Mouse (Mus musculus) lung, postnatal 36 days (tissue): ENCODE measurements around the gene B4gat1.
"Not testable (repeated sequence)": the region's sequence is repeated elsewhere in the genome, so short reads cannot be mapped to it uniquely, and the experiment has no call there.

Source experiments
- DNase-seq: peaks from one replicate; pipeline ENCODE4 v3.0.0; 2022; ENCODE audit warnings: mixed read lengths

B4gat1 gene

GRCm38 (mm10) chr19:5038709-5039156 is at the start of gene B4gat1, which contains the start of gene AC124502.3:
TSS of gene B4gat1 (plus strand) at chr19:5038826.
TSS of gene AC124502.3 (plus strand) at chr19:5038891.
- DNase-seq, result peak; percentile 92

GRCm38 (mm10) chr19:4989013-4989412 is 49.6 kb upstream of the B4gat1 start:
- DNase-seq, result peak; percentile 91

DNA sequence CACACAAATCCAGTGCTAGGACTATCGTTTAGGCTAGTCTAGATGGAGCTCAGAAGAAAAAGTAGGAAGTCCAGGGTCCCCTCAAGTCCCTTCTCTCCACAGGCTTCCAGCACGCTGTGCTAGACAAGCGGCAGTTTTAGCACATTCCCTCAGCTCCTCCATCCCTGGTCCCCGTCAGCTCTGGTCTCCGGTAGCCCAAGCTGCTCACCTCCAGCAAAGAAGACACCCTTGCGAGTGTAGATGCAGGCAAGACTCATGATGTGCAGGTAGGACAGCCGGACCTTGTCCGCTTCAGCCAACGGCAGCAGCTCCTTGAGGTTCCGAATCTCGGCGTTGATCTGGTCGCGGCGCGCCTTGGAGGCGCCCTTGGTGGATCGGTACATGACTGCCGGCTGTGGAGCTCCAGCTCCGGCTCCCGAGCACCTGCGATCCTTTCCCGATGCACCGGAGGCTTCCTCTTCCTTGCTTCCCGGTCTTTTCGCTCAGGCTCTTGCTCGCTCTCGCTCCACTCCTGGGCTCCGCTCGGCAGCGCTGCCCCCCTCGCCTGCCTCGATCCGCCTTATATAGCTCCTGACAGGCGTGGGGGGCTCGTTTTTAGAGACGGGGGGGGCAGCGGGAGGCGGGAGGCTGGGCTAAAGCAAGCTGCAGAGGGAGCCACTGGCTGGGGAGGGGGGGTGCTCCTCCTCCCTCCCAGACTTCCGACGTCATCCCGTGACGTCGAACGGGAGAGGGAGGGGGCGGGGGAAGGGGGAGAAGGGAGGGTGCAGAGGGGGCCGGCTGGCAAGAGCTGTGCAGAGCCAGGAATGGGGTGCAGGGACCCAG is 49.0 kb upstream of the B4gat1 start:
- DNase-seq, result no peak

DNA sequence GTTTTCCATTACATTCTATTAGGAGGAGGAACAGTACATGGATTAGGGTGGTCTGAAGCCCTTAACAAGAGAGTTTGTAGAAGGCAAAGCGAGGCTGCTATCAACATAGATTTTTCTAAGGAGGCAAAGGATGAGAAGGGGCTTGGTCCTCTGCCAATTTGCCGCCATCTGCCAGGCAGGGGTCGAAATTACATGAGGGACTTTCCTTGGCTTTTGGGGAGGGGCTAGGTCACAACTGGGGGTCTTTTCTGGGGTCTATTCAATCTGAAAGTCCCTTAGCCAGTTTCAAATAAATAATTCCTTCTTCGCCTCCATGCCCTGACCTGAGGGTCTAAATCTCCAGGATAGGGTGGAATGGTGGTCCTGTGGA is 48.4 kb upstream of the B4gat1 start, which contains the start of gene Npas4:
Gene Npas4 (minus strand): TSS at position 61 of the 370 bp plus-strand sequence.
- DNase-seq, result no peak

GRCm38 (mm10) chr19:4990716-4991115 is 47.9 kb upstream of the B4gat1 start:
- no peak for DNase-seq

DNA sequence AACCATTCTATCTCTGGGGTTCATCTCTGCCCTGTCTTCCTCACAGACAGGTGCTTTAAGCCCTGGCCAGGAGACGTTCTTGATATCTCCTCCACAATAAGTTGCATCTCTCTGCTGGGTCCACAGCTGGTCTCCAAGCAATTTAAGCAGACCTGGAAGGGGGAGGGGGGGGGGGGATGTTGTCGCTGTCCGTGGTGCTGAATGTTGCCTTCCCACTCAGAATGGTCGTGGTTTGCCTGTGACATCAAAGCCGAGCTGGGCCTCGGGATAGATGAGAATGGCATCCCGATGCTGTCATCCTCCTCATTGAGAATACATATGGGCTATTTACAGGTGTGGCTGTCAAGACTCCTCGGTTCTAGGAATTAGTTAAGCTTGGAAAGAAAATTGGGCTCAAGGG is 46.3 kb upstream of the B4gat1 start:
- DNase-seq, result no peak

GRCm38 (mm10) chr19:4992904-4993303 is 45.7 kb upstream of the B4gat1 start:
- DNase-seq, result peak; percentile 42

DNA sequence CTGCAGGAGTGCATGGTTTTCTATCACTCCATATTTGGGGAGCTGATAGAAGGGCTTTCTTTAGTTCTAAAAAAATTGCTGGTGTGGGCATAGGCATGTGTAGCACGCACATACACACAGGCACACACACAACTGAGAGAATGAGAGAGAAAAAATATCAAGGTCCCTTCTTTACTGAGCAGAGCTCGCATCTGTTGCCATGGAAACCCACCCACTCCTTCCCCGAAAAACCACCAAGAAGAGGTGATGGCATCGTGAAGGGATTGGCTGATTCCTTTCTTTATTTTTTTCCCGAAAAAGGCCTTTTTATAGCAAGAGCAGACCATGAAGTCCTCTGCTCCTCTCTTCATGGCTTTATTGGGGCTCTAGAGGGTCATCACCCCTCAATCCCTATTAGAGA is 44.6 kb upstream of the B4gat1 start:
- no peak for DNase-seq

DNA sequence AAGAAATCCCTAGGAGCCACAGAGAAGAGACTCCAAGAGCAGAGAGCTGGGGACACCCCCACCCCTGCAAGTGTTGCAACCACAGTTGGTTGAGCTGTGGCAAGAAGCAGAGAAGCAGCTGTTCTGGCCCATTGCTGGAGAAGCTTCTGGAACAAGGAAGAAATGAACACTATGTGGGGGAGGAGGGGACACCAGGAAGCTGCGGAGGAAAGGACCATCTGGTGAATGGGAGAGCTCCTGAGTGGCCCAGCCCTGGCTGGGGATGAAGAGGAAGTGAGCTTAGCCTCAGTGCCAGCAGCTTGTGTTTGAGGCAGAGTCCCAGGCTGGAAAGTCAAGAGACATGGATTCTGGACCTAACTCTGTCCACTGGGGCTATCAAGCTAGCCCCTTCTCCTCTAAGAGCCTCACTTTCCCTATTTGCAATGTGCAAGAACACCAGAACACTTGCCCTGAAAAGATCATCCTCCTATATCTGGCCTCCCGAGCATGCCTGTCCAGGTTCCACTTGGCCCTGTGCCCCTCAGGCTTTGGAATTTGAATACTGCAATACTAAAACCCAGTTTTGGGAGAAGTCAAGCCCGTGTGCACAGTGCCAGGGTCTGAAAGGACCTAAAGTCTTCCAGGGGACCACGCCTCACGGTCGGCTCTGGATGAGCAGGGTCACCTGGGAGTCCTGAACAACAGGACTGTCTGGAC is 39.0 kb upstream of the B4gat1 start:
- no peak for DNase-seq

GRCm38 (mm10) chr19:5001666-5002406 is 36.8 kb upstream of the B4gat1 start:
- DNase-seq, result peak; percentile 75

- not testable (repeated sequence) for DNase-seq
These were observed 35.0 kb upstream of the B4gat1 start for GRCm38 (mm10) chr19:5003644-5004043.

GRCm38 (mm10) chr19:5004925-5005324 is 33.7 kb upstream of the B4gat1 start:
- DNase-seq, result no peak

- no peak for DNase-seq
These were observed 25.5 kb upstream of the B4gat1 start for GRCm38 (mm10) chr19:5013138-5013537.

GRCm38 (mm10) chr19:5014961-5015398 is 23.6 kb upstream of the B4gat1 start:
- DNase-seq, result peak; percentile 68

- DNase-seq, result peak; percentile 62
These were observed 22.3 kb upstream of the B4gat1 start for GRCm38 (mm10) chr19:5016221-5016742.

GRCm38 (mm10) chr19:5016782-5017181 is 21.8 kb upstream of the B4gat1 start:
- DNase-seq, result peak; percentile 89

- DNase-seq, result no peak
These were observed 21.0 kb upstream of the B4gat1 start for GRCm38 (mm10) chr19:5017611-5018010.

- DNase-seq, result no peak
These were observed 20.4 kb upstream of the B4gat1 start for GRCm38 (mm10) chr19:5018191-5018590.

DNA sequence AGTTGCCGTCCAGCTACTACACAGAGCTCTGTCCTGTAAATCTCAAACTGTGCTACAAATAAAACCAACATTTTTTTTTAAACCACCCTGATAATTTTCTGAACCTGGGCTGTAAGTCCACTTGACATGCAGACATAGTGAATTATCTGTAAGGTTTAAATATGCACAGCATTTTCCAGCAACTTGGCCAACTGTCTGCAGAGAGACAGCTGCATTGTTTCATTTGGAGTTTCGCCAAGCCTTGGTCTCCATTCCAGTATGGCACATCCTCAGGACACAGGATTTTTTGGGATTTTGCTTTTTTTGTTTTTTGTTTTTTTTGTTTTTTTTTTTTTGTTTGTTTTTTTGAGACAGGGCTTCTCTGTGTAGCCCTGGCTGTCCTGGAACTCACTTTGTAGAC is 17.2 kb upstream of the B4gat1 start:
- DNase-seq, result no peak

- DNase-seq, result peak; percentile 97
These were observed 14.8 kb upstream of the B4gat1 start, which contains the start of gene Slc29a2 for GRCm38 (mm10) chr19:5023621-5024479. TSS of gene Slc29a2 (plus strand) at chr19:5023860.

DNA sequence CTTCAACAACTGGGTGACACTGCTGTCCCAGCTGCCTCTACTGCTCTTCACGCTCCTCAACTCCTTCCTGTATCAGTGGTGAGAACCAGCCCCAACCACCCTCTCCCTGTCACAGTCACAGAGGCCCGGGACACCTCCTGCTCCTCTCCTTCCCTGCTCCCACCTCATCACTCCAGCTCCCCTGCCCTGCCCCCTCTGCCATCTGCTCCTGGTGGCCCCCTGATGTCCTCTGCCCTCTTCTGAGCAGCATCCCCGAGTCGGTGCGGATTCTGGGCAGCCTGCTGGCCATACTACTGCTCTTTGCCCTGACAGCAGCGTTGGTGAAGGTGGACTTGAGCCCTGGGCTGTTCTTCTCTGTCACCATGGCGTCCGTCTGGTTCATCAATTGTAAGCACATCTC is 12.5 kb upstream of the B4gat1 start:
- no peak for DNase-seq

DNA sequence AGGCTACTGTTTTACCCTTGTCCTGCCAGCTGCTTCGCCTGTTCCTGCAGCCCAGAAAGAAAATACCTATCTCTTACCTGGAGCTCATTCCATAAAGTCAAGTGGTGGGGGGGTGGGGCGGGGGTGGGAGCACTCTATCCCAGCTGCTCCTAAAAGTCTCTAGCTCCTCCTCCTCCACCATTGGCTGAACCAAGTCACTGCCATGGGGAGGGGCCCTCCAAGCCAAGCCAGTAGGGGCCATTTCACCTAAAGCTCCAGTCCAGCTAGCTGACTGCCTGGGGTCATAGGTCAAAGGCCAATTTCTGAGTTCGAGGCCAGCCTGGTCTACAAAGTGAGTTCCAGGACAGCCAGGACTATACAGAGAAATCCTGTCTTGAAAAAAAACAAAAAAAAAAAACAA is 5.9 kb upstream of the B4gat1 start:
- DNase-seq, result no peak
